Mouse (Mus musculus): ENCODE measurements around the gene Olfr683.
"Not testable (repeated sequence)": the region's sequence is repeated elsewhere in the genome, so short reads cannot be mapped to it uniquely, and the experiment has no call there.

Olfr683 gene

DNA sequence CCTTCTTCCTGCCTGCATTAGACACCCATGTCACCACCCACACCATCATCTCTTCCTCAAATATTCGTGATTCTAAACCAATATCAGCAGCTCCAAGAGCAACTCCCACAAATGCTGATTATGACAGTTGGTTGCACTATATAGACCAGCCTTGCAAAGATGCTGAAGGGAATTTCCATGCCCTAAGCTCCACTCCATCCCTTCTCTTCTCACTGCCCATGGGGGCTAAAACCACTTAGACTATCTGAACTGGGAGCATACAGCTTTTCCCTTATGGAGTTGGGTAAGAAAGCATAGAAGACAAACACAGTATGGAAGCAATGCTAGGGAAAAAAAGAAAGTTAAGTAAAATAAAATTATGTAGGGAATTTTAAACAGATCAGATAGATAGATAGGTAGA is at the start of gene Olfr683:
TSS of gene Olfr683 (minus strand) at position 101 of the 400 bp plus-strand sequence.
- DNase-seq = no peak

DNA sequence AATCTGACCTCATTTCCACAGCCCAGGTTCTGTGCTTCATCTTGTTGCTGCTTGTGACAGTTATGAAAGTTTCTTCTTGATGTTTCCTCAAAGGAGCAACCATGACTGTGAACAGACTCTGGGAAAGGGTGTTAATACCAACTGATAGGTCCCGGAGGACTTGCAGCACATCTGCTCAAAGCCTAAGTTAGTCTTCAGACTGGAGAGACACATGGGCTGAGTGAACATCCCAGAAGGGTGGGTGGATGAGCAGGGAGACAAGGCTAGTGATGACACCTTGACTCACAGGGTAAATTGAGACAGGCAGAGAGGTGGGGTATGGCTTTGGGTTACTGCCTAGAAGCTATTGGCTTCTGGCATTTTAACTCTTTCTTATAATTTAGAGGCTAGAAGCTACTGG is 39.1 kb upstream of the Olfr683 start, which contains the start of gene Olfr685:
TSS of gene Olfr685 (minus strand) at position 101 of the 400 bp plus-strand sequence.
- no peak for DNase-seq

DNA sequence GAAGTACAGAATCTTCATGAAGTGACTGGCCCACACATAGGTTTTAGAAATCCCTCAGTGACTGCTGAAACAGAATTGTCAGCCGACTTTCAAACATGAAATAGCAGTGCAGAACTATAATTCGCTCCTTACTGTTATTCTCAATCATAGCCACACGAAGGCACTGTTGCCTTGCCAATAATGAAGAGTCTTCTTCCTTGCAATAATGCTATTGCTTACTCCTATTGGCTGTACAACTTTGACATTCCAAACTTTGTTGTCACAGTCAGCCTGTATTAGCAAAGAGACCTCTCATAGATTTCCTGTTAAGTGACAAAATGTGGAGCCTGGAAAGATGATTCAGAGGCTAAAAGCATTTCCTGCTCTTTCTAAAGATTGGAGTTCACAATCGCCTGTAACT is 24.0 kb upstream of the Olfr683 start:
- DNase-seq = peak in 1 of 2 experiments; percentile 12

DNA sequence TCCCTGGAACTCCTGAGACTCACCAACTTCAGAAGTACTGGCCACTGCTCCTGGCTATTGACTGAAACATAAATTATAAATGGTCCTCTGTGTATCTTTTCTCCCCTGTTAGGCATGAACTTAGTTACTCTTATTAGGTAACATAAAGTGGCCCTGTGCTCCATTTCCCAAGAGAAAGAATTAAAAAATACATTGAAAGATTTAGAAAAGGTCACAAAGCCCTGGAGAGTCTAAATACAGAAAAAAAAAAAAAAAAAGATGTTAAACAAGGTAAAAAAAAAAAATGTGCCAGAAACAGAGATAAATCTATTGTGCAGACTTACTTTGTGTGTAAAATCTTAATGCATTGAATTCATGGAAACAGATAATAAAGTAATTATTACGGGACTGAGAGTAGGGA is 16.7 kb upstream of the Olfr683 start, which contains the start of gene Olfr684:
TSS of gene Olfr684 (minus strand) at position 101 of the 400 bp plus-strand sequence.
- DNase-seq = no peak

DNA sequence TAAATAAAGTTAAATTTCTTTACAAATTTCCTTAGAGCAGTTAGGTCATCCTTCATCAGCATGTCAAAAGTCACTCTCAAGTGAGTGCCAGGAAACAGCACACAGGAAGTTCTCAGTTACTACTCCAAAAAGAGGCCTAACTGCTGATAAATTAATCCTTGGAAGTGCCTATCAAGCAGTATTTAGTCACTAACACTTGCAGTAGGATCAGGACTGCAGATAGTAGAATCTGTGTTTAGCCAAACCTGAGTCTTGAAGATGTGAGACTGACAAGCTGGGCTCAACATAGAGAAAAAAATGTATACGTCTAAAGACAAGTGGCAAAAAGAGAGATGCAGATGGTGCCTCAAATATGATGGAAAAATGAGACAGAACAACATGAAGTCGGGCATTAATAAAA is 5.5 kb downstream of the Olfr683 start:
- DNase-seq = no peak

DNA sequence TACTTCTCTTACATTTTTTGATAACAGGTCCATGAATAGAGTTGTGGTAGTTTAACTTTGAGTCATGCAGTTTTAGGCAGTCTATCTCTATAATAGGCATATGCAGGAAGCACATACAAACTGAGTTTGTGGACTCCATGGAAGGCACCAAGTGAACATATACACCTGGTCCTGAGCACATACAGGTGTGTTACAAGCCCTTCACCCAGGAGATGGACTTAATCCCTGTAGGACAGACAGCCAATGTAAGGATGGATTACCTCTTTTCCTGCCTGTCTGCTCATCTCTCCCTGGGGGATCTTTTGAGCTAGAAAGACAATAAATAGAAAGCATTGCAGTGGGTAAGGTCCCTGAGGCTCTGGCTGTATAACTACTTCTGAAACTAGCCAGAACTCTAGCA is 30.3 kb downstream of the Olfr683 start, which contains the start of gene Olfr681:
TSS of gene Olfr681 (plus strand) at position 301 of the 400 bp plus-strand sequence.
- DNase-seq = no peak

DNA sequence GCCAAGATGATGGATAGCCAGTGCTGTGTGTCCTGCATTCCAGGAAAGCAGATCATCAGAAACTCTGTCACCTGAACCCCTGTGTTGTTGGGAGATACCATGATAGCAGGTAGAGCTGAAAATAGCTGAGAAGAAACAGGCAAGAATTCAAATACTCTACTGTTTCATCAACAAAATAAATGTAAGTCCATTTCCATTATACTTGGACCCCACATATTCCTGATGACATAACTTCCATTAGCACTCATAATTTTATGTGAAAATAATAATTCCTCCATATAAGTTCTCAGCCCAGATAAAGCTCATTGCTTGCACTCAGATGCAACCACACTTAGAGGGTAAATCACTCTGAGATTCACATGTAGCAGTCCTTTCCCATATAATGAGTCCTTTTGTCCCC is 54.1 kb downstream of the Olfr683 start, which contains the start of gene Olfr680-ps1:
TSS of gene Olfr680-ps1 (minus strand) at position 101 of the 400 bp plus-strand sequence.
- DNase-seq = not testable (repeated sequence)
